Mouse (Mus musculus) liver, adult 2 months (tissue): Measurements from ENCODE around the gene Mapkapk2. TPM values are rescaled to one million over a fixed set of nuclear protein-coding genes. Genes with fewer than 3 reads are reported as not detected.

Source experiments
- DNase-seq: peaks from one replicate; pipeline ENCODE4 v3.0.0-alpha.2; 2011; ENCODE audit warnings: low read depth, low spot score; ENCODE audit errors: extremely low read depth
- H3K27ac ChIP-seq: fragments of 200-500 bp; replicated peaks from 2 replicates; pipeline ENCODE4 v1.5.1; 2012; ENCODE audit warnings: low read depth, mild to moderate bottlenecking, control low read depth, inconsistent platforms, low read length; ENCODE audit not compliant: insufficient read depth
- H3K27me3 ChIP-seq: fragments of 200-500 bp; 2 replicates; pipeline ENCODE4 v1.6.1; 2012; ENCODE audit warnings: mild to moderate bottlenecking, moderate library complexity, low read length, inconsistent platforms; ENCODE audit not compliant: control insufficient read depth, insufficient read depth
- H3K36me3 ChIP-seq: fragments of 200-500 bp; 2 replicates; pipeline ENCODE4 v1.6.1; 2012; ENCODE audit warnings: low read length, inconsistent platforms; ENCODE audit not compliant: control insufficient read depth, insufficient read depth
- H3K4me1 ChIP-seq: fragments of 200-500 bp; 2 replicates; pipeline ENCODE4 v1.6.1; 2011; ENCODE audit warnings: low read length; ENCODE audit not compliant: control insufficient read depth, insufficient read depth
- H3K4me3 ChIP-seq: fragments of 200-500 bp; 2 replicates; pipeline ENCODE4 v1.5.1; 2011; ENCODE audit warnings: low read depth, mild to moderate bottlenecking, control low read depth, low read length, moderate library complexity; ENCODE audit not compliant: insufficient read depth
- H3K79me2 ChIP-seq: fragments of 200-500 bp; 2 replicates; pipeline ENCODE4 v1.6.1; 2012; ENCODE audit warnings: inconsistent platforms, mild to moderate bottlenecking, low read length, moderate library complexity; ENCODE audit not compliant: control insufficient read depth, insufficient read depth
- H3K9ac ChIP-seq: fragments of 200-500 bp; 2 replicates; pipeline ENCODE4 v1.6.1; 2012; ENCODE audit warnings: low read depth, mild to moderate bottlenecking, control low read depth, inconsistent platforms, low read length
- CTCF ChIP-seq: fragments of 200-500 bp; IDR thresholded peaks from 2 replicates; pipeline ENCODE4 v1.5.1; 2011; ENCODE audit warnings: low read depth, low read length, control low read depth
- POLR2A ChIP-seq: fragments of 200-500 bp; IDR thresholded peaks from 2 replicates; pipeline ENCODE4 v1.6.1; 2011; ENCODE audit warnings: low read length, control low read depth; ENCODE audit not compliant: insufficient read depth; ENCODE audit errors: extremely low read depth
- WGBS: fragments of 180-500 bp; shearing (Covaris S2); methylation state at CpG from one replicate; pipeline ENCODE4 v1.1.7; 2018; 5-methylcytosine and 5-hydroxymethylcytosine counted together
- polyA plus RNA-seq: library from polyadenylated mRNA; depleted of rRNA; stranded (reverse); fragments of >200 nt; gene quantifications from 2 replicates; pipeline ENCODE4 v1.2.3, GENCODE M21; 2012
- total RNA-seq: library from RNA; depleted of rRNA; stranded (reverse); fragments of >200 nt; gene quantifications from 2 replicates; pipeline ENCODE4 v1.2.3, GENCODE M21; 2014

Mapkapk2 gene
- total and polyA plus RNA-seq, 2 experiments: 30.0 to 45.4 TPM

DNA sequence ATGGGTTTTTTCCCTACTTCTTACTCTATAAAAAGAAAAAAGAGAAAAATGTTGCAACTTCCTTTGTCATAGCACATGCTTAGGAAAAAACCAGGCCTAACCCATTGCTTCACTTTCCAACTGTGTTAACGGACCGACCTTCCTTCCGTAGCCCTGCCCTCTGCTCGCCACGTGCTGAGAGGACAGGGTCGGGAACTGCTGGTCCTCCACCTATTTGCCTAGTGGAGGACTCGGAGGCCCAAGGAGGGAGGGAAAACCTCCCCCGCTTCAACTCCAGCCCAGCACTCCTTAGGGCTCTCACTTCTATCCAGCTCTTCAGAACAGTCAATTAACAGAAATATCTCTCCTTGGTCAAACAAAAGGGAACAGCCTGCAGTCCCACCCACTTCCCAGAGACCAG lies 13.3 kb downstream of the Mapkapk2 start:
- no peak overlapping the region for H3K4me3 ChIP-seq
- H3K27me3 ChIP-seq: no peaks in the 10 kb centered on the region
- no peaks in the 10 kb centered on the region for H3K36me3 ChIP-seq
- H3K9ac ChIP-seq: peak overlapping the region; percentile 0
- peaks cover 60% of the 10 kb centered on the region for H3K4me1 ChIP-seq
- peak overlapping the region; percentile 99 for H3K27ac ChIP-seq
- DNase-seq: peak; percentile 89
- H3K79me2 ChIP-seq: peaks cover 75% of the 10 kb centered on the region
- WGBS: 2% methylated on average over 8 of the region's 8 CpGs
- TF ChIP-seq POLR2A: no peak
- no peak for TF ChIP-seq CTCF

DNA sequence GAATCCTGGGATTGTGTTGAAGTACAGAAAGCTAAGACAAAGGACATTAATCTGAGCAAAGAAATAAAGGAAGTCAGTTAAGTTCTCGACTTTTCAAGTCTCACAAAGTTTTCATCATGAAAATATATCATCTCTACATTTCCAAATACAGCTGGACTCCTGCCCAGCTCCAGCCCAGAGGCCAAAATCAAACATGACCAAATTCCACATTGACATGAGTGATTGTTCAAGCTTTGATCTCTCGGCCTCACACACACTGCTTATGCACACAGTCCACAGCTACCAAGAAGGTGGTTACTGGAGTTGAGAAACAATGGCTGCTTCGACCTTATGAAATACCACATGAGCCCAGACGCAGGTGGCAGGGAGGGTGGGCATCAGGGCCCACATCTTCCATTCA lies 14.0 kb downstream of the Mapkapk2 start:
- Histone ChIP-seq H3K79me2 (peaks cover 75% of the 10 kb centered on the region), H3K9ac (peak overlapping the region; percentile 56), H3K27me3 (no peaks in the 10 kb centered on the region), H3K36me3 (no peaks in the 10 kb centered on the region), H3K27ac (peak overlapping the region; percentile 99), H3K4me1 (peaks cover 60% of the 10 kb centered on the region), H3K4me3 (no peak overlapping the region)
- TF ChIP-seq CTCF (no peak), POLR2A (no peak)
- WGBS: 6% methylated on average over 4 of the region's 4 CpGs
- DNase-seq: peak; percentile 97

DNA sequence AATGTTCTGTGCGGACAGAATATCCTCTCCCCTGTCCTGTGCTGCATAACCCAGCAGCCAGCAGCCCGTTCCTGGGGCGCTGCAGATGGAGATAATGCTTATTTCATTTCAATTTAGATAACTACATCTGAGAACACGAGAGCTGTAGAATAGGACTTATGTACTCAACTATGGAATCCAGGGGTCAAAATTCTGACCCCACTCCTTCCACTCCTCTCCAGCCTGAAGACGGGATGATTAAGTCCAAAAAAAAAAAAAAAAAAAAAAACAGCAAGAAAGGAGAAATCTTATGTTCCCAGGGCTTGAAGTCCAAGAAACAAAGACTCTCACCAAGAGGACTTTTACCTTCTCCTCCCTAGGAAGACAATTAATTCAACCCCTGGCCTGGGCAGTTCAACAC lies 14.5 kb downstream of the Mapkapk2 start:
- Histone ChIP-seq H3K36me3 (no peaks in the 10 kb centered on the region), H3K9ac (peak overlapping the region; percentile 56), H3K4me1 (peaks cover 60% of the 10 kb centered on the region), H3K27ac (peak overlapping the region; percentile 84), H3K4me3 (no peak overlapping the region), H3K79me2 (peaks cover 73% of the 10 kb centered on the region), H3K27me3 (no peaks in the 10 kb centered on the region)
- WGBS: 45% methylated on average over 5 of the region's 5 CpGs
- no peak for TF ChIP-seq POLR2A
- no peak for TF ChIP-seq CTCF
- DNase-seq: no peak

DNA sequence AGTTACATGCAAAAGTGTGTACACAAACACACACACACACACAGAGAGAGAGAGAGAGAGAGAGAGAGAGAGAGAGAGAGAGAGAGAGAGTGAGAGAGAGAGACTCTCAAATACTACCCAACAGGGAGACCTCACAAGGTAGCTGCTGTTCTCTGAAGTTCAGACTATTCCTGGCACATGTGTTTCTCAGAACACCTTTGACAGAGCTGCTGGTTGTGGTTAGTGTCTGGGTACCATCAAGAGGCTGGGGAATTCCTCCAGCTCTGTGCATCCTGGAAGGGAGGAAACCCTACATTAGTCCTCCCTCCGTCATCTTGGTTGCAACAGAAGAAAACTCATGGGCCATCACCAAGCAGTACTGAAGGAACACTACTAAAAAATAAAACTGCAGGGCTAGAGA lies 16.9 kb downstream of the Mapkapk2 start:
- Histone ChIP-seq H3K27ac (no peak overlapping the region), H3K79me2 (peaks cover 74% of the 10 kb centered on the region), H3K9ac (no peak overlapping the region), H3K4me1 (peaks cover 53% of the 10 kb centered on the region), H3K36me3 (no peaks in the 10 kb centered on the region), H3K27me3 (no peaks in the 10 kb centered on the region), H3K4me3 (no peak overlapping the region)
- DNase-seq: no peak
- TF ChIP-seq CTCF (no peak), POLR2A (no peak)
- 91% methylated on average over 1 of the region's 1 CpGs for WGBS

DNA sequence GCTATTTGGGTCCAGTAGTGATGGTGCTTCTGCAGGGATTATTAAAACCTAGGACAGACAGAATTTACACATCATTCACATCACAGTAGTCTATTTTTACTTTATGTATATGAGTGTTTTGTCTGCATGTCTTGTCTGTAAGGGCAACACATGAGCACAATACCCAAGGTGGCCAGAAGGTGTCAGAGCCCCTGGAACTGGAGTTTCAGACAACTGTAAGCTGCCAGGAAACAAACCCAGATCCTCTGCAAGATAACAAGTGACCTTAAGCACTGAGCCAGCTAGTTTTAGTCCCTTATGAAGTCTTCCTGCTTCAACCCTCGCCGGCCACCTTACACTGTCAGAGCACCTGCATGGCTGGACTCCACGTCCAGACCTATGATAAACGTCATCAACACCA lies 17.9 kb downstream of the Mapkapk2 start:
- Histone ChIP-seq H3K9ac (no peak overlapping the region), H3K4me1 (peaks cover 56% of the 10 kb centered on the region), H3K79me2 (peaks cover 75% of the 10 kb centered on the region), H3K4me3 (no peak overlapping the region), H3K27ac (no peak overlapping the region), H3K36me3 (no peaks in the 10 kb centered on the region), H3K27me3 (no peaks in the 10 kb centered on the region)
- 27% methylated on average over 4 of the region's 4 CpGs for WGBS
- TF ChIP-seq POLR2A (no peak), CTCF (0 out of 2 replicates have a peak, but pooled peaks have one; percentile 9)
- peak; percentile 59 for DNase-seq

DNA sequence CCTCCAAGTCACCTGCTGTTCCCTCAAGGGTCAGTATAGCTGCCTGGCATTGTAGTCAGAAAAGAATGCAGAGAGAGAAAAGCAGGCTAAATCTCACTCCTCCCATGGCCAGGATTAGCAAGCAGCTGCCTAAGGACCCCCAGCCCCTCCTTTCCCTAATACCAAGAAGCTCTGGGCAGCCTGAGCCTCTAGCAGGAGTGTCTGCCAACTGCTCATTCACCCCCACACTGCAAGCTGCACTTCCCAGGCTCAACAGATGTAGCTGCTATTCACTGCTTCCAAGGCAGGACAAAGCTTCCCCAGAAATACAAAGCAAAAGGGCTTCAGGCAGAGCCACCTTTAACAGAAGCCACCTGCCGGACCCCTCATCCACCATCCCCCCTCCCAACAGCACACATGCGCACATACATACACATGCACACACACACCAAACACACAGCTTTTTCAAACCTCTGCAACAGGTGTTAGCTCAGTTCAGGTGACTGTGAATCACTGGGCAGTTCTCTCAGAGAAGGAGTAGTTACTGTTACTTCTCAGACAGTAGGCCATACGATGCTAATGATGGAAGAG lies 18.8 kb downstream of the Mapkapk2 start:
- H3K4me1 ChIP-seq: peaks cover 53% of the 10 kb centered on the region
- no peak for DNase-seq
- 83% methylated on average over 3 of the region's 3 CpGs for WGBS
- H3K9ac ChIP-seq: no peak overlapping the region
- no peak for TF ChIP-seq CTCF
- TF ChIP-seq POLR2A: no peak
- peaks cover 80% of the 10 kb centered on the region for H3K79me2 ChIP-seq
- no peaks in the 10 kb centered on the region for H3K27me3 ChIP-seq
- H3K27ac ChIP-seq: no peak overlapping the region
- H3K36me3 ChIP-seq: no peaks in the 10 kb centered on the region
- H3K4me3 ChIP-seq: no peak overlapping the region
